9 mouse cellular contexts compared by ENCODE assay signal in genomic region chr17:51534678-51535077, GRCm38 (mm10).
DNase-seq lines count a peak whose midpoint lies in the region; ATAC-seq lines count a peak whose summit lies in the region.
"Had no signal": no experiment of that assay in that cellular context is flagged by ENCODE, and none has a peak within 500 bp of the region (broad histone marks: within the 10 kb centered on the region; RNA-seq: fewer than 3 reads in every experiment).

No protein-coding gene starts in this region.

- peak overlapping the region; percentile 49 for H3K4me2 ChIP-seq in heart, embryonic 13.5 days
- H3K4me2 ChIP-seq in hindbrain, embryonic 12.5 days (replicated peaks) = peak overlapping the region; percentile 46
- peak overlapping the region; percentile 47 for H3K4me2 ChIP-seq in neural tube, embryonic 12.5 days (replicated peaks)

- H3K4me3 ChIP-seq in heart, embryonic 13.5 days = no peak overlapping the region
- no peak overlapping the region for H3K4me3 ChIP-seq in hindbrain, embryonic 12.5 days
- H3K4me3 ChIP-seq in neural tube, embryonic 12.5 days = no peak overlapping the region

- no peak for DNase-seq in heart, adult 8-10 months (ENCODE audit: low spot score)
- peak; percentile 15 to 40 for DNase-seq in right cerebral cortex, adult 2 months (ENCODE audit: low spot score in 2 of 2)
- DNase-seq in right cerebral cortex, postnatal 25 days = no peak
- no peak for DNase-seq in thymus, postnatal 0 days (ENCODE audit: low spot score)
- no peak for DNase-seq in lung, postnatal 25 days (ENCODE audit: low spot score)

- H3K27ac ChIP-seq in heart, embryonic 13.5 days (replicated peaks) = no peak overlapping the region
- no peak overlapping the region for H3K27ac ChIP-seq in hindbrain, embryonic 12.5 days
- no peak overlapping the region for H3K27ac ChIP-seq in neural tube, embryonic 12.5 days

- H3K9me3 ChIP-seq in heart, embryonic 13.5 days = no peaks in the 10 kb centered on the region
- no peaks in the 10 kb centered on the region for H3K9me3 ChIP-seq in hindbrain, embryonic 12.5 days (replicated peaks)
- no peaks in the 10 kb centered on the region for H3K9me3 ChIP-seq in neural tube, embryonic 12.5 days

- H3K4me1 ChIP-seq in heart, embryonic 13.5 days = no peaks in the 10 kb centered on the region
- peaks cover 5% of the 10 kb centered on the region; the same call in 1 of the 2 replicates for H3K4me1 ChIP-seq in hindbrain, embryonic 12.5 days
- peaks cover 7% of the 10 kb centered on the region; the same call in 1 of the 2 replicates for H3K4me1 ChIP-seq in neural tube, embryonic 12.5 days

- H3K27me3 ChIP-seq in heart, embryonic 13.5 days (replicated peaks) = no peaks in the 10 kb centered on the region
- H3K27me3 ChIP-seq in hindbrain, embryonic 12.5 days = no peaks in the 10 kb centered on the region
- no peaks in the 10 kb centered on the region for H3K27me3 ChIP-seq in neural tube, embryonic 12.5 days (replicated peaks)

- no peak overlapping the region for H3K9ac ChIP-seq in heart, embryonic 13.5 days
- H3K9ac ChIP-seq in hindbrain, embryonic 12.5 days = 0 out of 2 replicates have a peak overlapping the region, but pooled peaks have one; percentile 32
- no peak overlapping the region for H3K9ac ChIP-seq in neural tube, embryonic 12.5 days

- no peak for ATAC-seq in heart, embryonic 13.5 days (ENCODE audit: extremely low read depth, insufficient number of reproducible peaks, low FRiP score, low TSS enrichment)
- ATAC-seq in hindbrain, embryonic 12.5 days (ENCODE audit: low FRiP score) = peak; percentile 82
- peak; percentile 67 for ATAC-seq in neural tube, embryonic 12.5 days (ENCODE audit: low FRiP score, low read depth)
- ATAC-seq: Patski had no signal

- H3K36me3 ChIP-seq in heart, embryonic 13.5 days = no peaks in the 10 kb centered on the region
- no peaks in the 10 kb centered on the region for H3K36me3 ChIP-seq in hindbrain, embryonic 12.5 days
- no peaks in the 10 kb centered on the region for H3K36me3 ChIP-seq in neural tube, embryonic 12.5 days

- WGBS in heart, embryonic 13.5 days = 35% methylated on average over 10 of the region's 10 CpGs
- WGBS in hindbrain, embryonic 12.5 days = 36% methylated on average over 10 of the region's 10 CpGs
- 44% methylated on average over 10 of the region's 10 CpGs for WGBS in neural tube, embryonic 12.5 days

Comparison
In these comparisons a context has a peak if more than half of its experiments do, and no peak if none do; other contexts are left out.
1. DNase-seq: peak in right cerebral cortex, adult 2 months (2 of 2); none in heart, adult 8-10 months (single experiment), right cerebral cortex, postnatal 25 days (single experiment), thymus, postnatal 0 days (single experiment) and lung, postnatal 25 days (single experiment).
2. Peak in every context shown above with its lines, with median percentiles within 50 percentile points of each other: H3K4me2 ChIP-seq.